Mouse (Mus musculus): Measurements from ENCODE around the gene Krt12.
A peak's percentile ranks its signal among the peaks of the same experiment; 100 is the strongest.

Krt12 gene

DNA sequence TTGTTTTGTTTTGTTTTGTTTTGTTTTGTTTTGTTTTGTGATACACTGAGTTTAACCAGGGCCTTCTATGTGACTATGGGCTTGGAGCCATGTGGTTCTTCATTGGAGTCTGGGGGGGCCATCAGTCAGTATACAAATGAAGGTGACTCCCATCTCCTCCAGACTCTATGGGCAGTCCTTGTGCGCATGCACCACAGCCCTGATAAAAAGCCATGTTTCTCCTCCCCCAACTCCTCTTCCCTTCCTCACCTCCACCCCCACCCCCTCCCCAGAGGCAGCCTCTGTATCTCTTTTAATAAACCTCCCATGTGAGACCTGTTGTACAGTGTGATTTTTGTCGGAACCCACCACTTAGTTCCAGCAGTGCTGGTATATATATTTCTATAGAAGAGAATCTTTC, 25.4 kb downstream of the Krt12 start:
- no peak for DNase-seq

DNA sequence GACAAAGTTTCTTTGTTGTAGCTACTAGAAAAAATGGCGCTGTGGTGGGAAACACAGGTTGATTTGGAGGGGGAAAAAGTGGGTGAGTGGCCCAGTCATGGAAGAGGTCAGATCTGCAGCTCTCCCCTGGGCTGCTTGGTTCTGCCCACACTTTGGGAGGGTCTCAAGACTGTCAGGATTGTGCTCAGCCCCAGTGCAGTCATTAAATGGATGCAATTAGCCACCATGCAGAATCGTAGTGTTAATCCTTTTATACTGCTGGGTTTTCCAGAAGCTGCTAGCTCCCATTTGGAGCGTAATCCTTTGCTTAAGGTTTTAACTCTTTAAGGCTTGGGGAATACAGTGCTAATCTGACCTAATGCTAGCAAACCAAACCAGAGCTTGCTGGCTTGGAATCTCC, 26.0 kb downstream of the Krt12 start:
- DNase-seq, result no peak

DNA sequence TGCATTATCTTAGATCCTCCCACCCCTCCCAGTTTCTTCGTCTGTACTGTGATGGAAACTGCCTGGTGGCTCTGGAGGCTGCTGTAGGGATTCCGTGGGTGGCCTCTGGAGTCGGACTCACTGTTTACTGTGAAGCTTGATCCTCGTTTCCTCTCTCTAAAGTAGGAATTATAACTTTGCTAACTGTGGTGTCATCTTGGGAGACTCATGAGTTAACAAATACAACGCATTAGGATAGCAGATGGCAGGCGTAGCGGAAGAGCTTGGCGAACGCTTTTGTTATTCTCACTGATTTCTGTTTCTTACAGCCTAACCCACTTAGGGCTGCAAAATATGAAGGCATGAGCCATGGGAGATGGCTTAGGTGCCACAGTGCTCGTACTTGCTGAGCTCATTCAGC, 29.6 kb downstream of the Krt12 start:
- no peak for DNase-seq

DNA sequence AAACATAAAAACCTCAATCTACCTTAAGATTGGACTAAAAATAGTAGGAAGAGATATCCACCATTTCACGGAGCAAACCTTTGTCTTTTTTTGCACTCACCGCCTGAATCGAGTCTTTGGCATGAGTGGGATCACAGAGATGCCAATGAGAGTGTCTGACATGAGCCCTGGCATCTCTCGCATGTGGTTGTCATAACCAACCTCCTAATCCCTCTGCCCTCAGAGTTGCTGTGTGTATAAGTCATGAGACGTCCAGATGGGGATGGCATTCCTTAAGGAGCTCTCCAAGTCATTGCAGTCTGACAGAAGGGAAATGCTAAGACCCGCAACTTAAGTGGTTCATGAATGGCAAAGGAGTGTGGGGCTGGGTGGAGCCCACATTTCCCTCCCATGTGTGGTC, 30.7 kb downstream of the Krt12 start:
- no peak for DNase-seq

DNA sequence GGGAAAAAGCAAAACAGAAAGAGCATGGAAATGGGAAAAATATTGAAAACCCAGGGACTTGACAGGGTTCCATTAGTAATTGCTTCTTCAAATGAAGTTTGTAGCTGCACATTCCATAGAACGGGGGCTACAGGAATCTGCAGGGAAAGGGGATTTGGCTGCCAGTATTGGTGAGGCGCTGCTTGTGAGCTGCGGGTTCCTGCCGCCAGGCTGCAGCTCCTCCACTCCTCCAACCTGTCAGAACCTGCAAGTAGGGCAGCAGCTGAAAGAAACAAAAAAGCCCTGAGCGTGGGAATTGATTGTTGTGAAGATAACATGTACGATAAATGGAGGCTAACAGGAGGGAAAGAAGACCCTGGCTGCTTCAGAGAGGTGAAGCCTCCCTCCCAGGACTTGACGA, 31.2 kb downstream of the Krt12 start:
- no peak for DNase-seq

DNA sequence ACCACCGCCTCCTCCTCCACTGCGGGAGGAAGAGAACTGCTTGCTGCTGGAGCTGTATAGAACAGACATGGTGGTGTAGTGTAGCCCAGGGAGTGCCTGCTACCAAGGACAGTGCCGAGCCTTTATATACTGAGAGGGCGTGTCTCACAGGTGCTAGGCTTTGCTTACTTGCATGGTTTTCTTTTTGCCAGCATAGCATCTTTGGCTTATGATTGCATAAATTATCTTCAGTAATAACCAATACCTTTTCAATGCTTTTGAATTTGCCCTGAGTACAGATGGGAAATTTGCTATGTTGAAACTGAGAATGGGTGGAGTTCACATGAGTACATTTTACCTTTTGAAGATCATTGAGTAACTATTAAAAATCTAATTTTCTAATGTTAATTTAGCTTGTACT, 32.8 kb downstream of the Krt12 start, which contains the start of gene Krt10:
Krt10 (minus strand) TSS at position 101 of the 400 bp plus-strand sequence.
- DNase-seq, result no peak

DNA sequence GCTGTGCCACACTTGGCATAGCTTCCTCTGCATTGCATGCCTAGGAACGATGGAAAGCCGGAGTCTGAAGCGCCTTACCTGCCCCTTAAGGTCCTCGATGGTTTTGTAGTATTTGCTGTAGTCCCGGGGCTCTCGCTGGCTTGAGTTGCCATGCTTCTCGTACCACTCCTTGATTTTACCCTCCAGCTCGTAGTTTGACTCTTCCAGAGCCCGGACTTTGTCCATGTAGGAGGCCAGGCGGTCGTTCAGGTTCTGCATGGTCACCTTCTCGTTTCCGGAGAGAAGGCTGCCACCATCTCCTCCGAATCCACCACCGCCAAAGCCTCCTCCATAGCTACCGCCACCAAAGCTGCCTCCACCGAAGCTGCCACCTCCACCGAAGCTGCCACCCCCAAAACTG, 33.4 kb downstream of the Krt12 start:
- no peak for DNase-seq

DNA sequence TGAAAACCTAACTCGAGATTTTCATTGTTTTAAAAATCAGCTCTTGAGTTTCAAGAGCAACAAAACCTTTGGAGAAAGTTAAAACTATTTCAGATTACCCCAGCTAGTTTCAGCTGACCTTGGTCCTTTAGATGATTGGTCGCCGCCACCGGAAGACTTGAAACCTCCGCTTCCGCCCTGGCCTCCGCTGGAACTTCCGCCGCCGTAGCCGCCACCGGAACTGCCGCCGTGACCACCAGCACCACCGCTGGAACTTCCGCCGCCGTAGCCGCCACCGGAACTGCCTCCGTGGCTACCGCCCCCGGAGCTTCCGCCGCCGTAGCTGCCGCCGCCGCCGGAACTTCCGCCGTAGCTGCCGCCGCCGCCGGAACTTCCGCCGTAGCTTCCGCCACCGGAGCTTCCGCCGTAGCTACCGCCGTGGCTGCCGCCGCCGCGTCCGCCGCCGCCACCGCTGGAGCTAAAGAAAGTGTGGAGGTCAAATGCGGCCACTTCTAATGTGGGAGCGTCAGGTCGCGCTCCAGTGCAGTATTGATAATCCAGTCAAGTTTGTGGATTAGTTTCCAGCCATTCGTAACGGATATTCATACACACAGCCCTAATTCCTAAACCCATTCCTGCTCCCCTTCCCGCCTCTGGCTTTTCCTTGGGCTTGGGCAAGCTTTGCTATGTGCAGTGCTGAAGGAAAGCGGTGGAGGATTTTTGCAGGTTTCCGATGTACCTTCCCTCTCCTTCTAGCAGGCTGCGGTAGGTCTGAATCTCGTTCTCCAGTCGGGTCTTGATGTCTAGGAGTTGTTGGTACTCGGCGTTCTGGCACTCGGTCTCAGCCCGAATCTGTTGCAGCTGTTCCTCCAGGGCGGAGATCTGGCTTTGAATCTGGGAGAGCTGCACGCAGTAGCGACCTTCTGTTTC, 36.0 kb downstream of the Krt12 start:
- peak; percentile 94 to 95 for DNase-seq

DNA sequence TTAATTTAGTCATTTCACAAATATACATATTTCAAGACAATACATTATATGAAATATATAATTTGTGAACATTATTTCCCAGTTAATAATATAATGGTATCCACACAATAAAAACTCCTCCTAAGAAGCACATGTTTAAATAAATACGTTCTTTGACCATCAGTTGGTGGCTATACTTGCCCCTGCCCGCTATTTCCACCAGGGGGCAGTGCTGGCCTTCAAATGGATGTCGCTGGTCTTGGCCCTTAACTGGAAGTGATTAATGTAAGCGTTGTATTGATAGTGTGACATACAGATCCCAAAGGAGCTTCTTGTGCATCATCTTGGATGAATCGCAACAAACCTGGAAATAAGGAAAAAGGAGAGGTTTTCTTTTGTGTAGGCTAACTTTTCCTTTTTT, 42.5 kb downstream of the Krt12 start:
- peak; percentile 62 to 72 for DNase-seq

DNA sequence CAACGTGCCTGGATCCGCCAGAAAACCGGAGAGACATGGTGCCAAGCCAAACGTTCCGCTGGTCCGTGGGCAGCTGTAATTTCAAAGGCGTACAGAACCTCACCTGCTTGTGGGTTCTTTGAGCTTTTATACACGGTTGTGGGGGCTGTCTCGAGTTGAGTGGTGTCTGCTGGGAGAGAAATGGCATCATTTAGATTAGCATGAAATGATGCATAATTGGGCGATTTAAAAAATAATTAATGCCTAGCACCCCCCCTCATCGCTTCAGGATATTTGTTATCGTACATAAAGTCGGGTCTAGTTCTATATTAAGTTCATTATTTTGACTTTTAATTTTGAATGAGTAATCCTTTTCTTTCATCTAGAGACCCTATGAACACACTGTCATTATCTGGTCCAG, 47.3 kb downstream of the Krt12 start, which contains the start of gene Krt28:
Krt28 (minus strand) TSS at position 101 of the 400 bp plus-strand sequence.
- DNase-seq, result no peak

DNA sequence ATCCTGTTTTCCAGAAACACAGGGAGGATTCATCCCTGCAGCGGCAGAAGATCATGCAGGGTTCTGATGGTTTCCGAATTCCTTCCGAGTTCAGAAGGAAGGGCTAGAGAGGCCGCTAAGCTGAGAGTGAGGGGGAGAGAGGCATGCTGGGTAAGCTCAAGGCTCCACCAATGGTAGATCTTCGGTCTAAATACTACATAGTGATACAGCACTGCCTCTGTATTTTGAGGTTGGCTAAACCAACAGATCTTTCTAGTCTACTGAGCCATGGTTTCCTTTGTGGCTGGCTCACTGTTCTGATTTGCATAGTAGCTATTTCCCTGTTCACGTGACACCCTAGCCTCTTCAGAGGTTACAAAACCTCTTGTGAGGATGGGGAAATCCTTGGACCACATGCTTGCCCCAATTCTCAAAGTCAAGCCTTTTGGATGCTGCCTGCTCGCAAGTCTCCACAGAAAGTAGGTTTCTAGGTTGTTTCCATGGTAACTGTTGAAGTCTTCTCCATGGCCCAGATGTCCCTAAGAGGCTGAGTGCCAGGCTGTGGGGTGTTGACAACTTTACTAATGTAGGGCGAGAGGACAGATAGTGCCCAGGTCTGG, 52.1 kb downstream of the Krt12 start:
- DNase-seq, result peak; percentile 7 to 25

DNA sequence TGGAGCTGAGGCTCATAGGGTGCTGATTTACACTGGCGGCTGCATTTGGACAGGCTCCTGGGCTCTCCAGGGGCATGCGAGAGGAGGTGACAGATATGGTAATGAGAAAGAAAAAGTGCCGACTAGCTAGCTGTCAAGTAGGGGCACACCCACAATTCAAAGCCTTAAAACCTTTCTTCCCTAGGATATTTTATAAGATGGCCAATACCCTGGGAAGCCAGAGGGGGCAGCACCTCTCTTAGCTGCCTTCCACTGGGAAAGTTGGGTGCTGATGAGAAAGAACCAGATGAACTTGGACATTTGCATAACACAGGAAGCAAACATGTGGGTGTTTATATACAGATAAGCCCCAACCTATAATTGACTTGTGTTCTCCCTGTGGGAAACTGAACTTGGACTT, 52.8 kb downstream of the Krt12 start:
- DNase-seq, result no peak

DNA sequence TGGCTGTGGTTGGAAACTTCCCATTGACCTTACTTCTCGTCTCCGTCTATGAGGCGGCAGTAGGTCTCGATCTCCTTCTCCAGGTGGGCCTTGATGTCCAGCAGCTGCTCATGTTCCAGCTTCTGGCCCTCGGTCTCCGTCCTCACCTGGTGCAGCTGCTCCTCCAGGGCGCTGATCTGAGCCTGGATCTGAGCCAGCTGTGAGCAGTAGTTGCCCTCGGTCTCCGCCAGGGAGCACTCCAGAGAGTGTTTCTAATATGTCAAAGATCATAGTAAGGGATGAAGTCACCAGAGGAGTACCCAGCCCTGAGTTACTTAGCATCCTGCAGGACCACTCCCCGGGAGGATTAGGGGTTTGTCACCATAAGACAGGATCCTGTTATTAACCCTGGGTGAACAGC, 55.3 kb downstream of the Krt12 start:
- DNase-seq, result no peak

Measured in lung, adult 18-20 months (tissue).